Mouse (Mus musculus) heart, embryonic 12.5 days (tissue): ENCODE measurements around the gene Ascc2. TPM values are rescaled to one million over a fixed set of nuclear protein-coding genes. Genes with fewer than 3 reads are reported as not detected.
"Not testable (repeated sequence)": the region's sequence is repeated elsewhere in the genome, so short reads cannot be mapped to it uniquely, and the experiment has no call there.

ENCODE experiments used
- ATAC-seq: fragments of 200-750 bp; cut with Nextera tagmentation; 2 replicates; pipeline ENCODE4 v1.8.0; 2017; ENCODE audit warnings: moderate TSS enrichment, moderate library complexity; ENCODE audit not compliant: insufficient number of reproducible peaks, low FRiP score
- H3K27ac ChIP-seq: fragments of 300-500 bp; sonication (generic); 2 replicates; pipeline ENCODE4 v1.5.1; 2016; ENCODE audit warnings: mild to moderate bottlenecking, moderate library complexity; ENCODE audit not compliant: poor library complexity, severe bottlenecking
- H3K27me3 ChIP-seq: fragments of 300-500 bp; sonication (generic); replicated peaks from 2 replicates; pipeline ENCODE4 v1.6.1; 2016; ENCODE audit warnings: mild to moderate bottlenecking, moderate library complexity
- H3K36me3 ChIP-seq: fragments of 300-500 bp; sonication (generic); 2 replicates; pipeline ENCODE4 v1.6.1; 2016; ENCODE audit warnings: mild to moderate bottlenecking, moderate library complexity
- H3K4me1 ChIP-seq: fragments of 300-500 bp; sonication (generic); replicated peaks from 2 replicates; pipeline ENCODE4 v1.6.1; 2016; ENCODE audit warnings: mild to moderate bottlenecking
- H3K4me2 ChIP-seq: fragments of 300-500 bp; sonication (generic); 2 replicates; pipeline ENCODE4 v1.6.1; 2016; ENCODE audit warnings: mild to moderate bottlenecking, moderate library complexity
- H3K4me3 ChIP-seq: fragments of 300-500 bp; sonication (generic); 2 replicates; pipeline ENCODE4 v1.5.1; 2016; ENCODE audit warnings: mild to moderate bottlenecking
- H3K9ac ChIP-seq: fragments of 300-500 bp; sonication (generic); 2 replicates; pipeline ENCODE4 v1.6.1; 2016; ENCODE audit warnings: mild to moderate bottlenecking, moderate library complexity
- H3K9me3 ChIP-seq: fragments of 300-500 bp; sonication (generic); replicated peaks from 2 replicates; pipeline ENCODE4 v1.6.1; 2016; ENCODE audit warnings: mild to moderate bottlenecking, moderate library complexity
- WGBS: fragments of 180-500 bp; shearing (Covaris S2); methylation state at CpG from one replicate; pipeline ENCODE4 v1.1.7; 2016; 5-methylcytosine and 5-hydroxymethylcytosine counted together
- polyA plus RNA-seq: library from polyadenylated mRNA; unstranded; fragments of >200 nt; fragmentation: Nextera tagmentation; extraction: Ambion mirVana; gene quantifications from 2 replicates; pipeline ENCODE4 v1.2.1, GENCODE M21; 2016

Gene Ascc2
- polyA plus RNA-seq, 1 experiment from 2014 or later: 28.0 TPM

DNA sequence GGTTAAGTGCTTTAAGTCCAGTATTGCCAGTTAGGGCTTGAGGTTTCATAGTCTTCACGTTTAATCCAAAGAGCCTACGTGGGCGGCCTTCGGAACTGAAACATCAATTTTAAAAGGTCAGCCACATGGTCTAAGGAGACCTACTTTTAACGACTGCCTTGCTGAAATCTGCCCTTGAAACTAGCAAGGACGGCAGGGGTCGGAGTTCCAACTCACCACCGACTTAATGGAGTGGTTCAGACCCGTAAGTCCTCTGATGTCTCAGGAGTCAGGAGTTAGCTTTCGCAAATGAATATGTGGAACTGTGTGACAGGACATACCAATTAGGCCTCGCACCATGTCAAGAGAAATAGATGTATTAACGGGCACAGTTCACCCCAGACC lies 66.1 kb downstream of the Ascc2 start:
- WGBS: 6% methylated on average over 12 of the region's 12 CpGs
- peak overlapping the region; percentile 87 for H3K27ac ChIP-seq
- ATAC-seq: no peak

DNA sequence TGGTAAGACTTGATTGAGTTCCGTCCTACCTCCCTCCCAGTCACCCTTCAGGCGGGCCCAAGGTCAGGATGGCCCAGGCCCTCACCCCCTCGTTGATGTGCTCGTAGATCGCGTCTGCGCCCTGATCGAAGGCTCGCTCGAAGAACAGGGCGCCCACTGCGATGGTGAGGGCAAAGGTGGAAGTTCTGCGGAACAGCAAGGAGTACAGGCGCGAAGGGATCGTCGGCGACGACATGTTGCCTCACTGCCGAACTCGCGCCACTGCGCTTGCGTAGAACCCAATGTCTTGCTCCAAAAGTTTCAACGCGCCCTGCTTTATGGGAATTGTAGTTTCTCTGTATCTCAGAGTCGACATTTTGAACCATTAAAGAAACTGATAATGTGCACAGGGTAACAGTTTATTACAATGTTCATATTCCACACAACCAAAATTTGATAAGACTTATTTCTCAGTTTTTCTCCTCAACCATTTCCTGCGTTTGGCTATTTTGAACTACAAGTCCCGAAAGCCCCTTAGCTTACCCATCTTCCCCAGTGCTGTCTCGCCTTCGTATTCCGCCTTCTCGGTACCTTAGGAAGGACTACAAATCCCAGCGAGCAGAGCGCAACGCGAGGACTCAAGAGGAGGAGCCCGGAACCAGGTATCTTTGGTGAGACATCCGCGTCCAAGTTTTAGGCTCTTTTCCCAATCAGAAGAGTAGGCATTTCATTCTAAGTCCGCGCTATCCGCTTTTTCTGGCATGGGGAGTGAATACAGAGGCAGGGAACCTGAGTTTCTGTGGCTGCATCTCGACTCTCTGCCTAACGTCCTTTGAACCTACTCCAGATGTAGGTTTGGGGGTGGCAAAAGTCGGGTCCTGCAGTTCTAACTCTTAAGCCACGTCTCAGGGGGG lies 66.8 kb downstream of the Ascc2 start, which contains the start of the genes Uqcr10 and Zmat5:
TSS of gene Uqcr10 (minus strand) at position 271 of the 893 bp plus-strand sequence.
TSS of gene Zmat5 (plus strand) at position 607 of the 893 bp plus-strand sequence.
- Histone ChIP-seq H3K9ac (peak within 1 kb of the TSS; percentile 95), H3K4me2 (peak within 1 kb of the TSS; percentile 92), H3K27me3 (no peaks in the 10 kb centered on the region), H3K4me3 (peak within 1 kb of the TSS; percentile 89), H3K9me3 (no peaks in the 10 kb centered on the region; the same call in 1 of the 2 replicates), H3K36me3 (peaks cover 28% of the 10 kb centered on the region), H3K4me1 (peaks cover 12% of the 10 kb centered on the region), H3K27ac (peak within 1 kb of the TSS; percentile 87)
- peak; percentile 97 for ATAC-seq
- 0% methylated on average over 47 of the region's 47 CpGs for WGBS

More for the DNA sequence above, 66.1 kb downstream of the Ascc2 start:
- Histone ChIP-seq H3K4me2 (peak overlapping the region; percentile 92), H3K4me1 (peaks cover 12% of the 10 kb centered on the region), H3K4me3 (peak overlapping the region; percentile 89), H3K27me3 (no peaks in the 10 kb centered on the region), H3K9ac (peak overlapping the region; percentile 95), H3K36me3 (peaks cover 28% of the 10 kb centered on the region), H3K9me3 (no peaks in the 10 kb centered on the region; the same call in 1 of the 2 replicates)

- Histone ChIP-seq H3K4me3 (peak overlapping the region; percentile 89), H3K9me3 (no peaks in the 10 kb centered on the region; the same call in 1 of the 2 replicates), H3K27ac (no peak overlapping the region), H3K36me3 (peaks cover 28% of the 10 kb centered on the region), H3K4me1 (peaks cover 12% of the 10 kb centered on the region), H3K27me3 (no peaks in the 10 kb centered on the region), H3K9ac (peak overlapping the region; percentile 80), H3K4me2 (peak overlapping the region; percentile 92)
- no peak for ATAC-seq
- 16% methylated on average over 4 of the region's 4 CpGs for WGBS
Observed at GRCm38 (mm10) chr11:4705178-4705577, 67.6 kb downstream of the Ascc2 start.

GRCm38 (mm10) chr11:4710188-4710587 lies 72.6 kb downstream of the Ascc2 start:
- H3K27me3 ChIP-seq, H3K27ac ChIP-seq, H3K36me3 ChIP-seq, H3K4me2 ChIP-seq, H3K4me1 ChIP-seq, ATAC-seq, H3K9ac ChIP-seq, H3K4me3 ChIP-seq, H3K9me3 ChIP-seq: not testable (repeated sequence)
- WGBS: 87% methylated on average over 4 of the region's 4 CpGs

DNA sequence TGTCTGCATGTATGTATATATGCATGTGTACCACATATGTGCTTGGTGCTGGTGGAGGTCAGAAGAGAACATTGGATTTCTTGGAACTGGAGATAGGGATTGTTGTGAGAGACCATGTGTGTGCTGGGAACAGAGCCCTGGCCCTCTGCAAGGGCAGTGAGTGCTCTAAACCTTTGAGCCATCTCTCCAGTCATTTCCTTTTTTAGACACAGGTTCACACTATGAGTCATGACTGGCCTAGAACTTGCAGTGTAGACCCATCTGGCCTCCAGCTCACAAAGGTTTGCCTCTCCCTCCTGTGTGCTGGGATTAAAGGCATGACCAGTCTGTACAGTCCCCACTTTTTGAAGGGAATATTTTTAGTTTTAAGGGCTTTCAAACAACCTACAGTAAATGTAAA lies 75.3 kb downstream of the Ascc2 start:
- no peaks in the 10 kb centered on the region for H3K4me1 ChIP-seq

DNA sequence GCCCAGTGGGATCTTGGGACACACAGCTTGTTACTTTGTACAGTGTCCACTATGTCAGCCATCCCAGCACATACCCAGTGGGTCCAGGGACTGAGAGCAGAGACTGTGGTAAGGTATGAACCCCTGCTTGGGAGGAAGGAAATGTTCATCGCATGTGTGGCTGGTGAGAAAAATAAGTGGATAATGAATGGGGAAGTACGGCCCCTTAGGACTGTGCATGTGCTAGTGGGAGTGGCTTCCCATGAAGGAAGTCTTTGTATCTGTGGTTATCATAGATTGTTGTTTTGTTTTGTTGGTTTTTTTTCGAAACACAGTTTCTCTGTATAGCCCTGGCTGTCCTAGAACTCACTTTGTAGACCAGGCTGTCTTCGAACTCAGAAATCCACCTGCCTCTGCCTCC lies 77.2 kb downstream of the Ascc2 start:
- H3K27me3 ChIP-seq: no peaks in the 10 kb centered on the region
- no peaks in the 10 kb centered on the region for H3K36me3 ChIP-seq
- H3K4me3 ChIP-seq: no peak overlapping the region
- no peak overlapping the region for H3K4me2 ChIP-seq
- H3K27ac ChIP-seq: no peak overlapping the region
- WGBS: 75% methylated on average over 4 of the region's 4 CpGs
- no peak overlapping the region for H3K9ac ChIP-seq
- peaks cover 8% of the 10 kb centered on the region for H3K4me1 ChIP-seq
- H3K9me3 ChIP-seq: no peaks in the 10 kb centered on the region
- ATAC-seq: no peak

More for the DNA sequence above, 75.3 kb downstream of the Ascc2 start:
- H3K27me3 ChIP-seq: no peaks in the 10 kb centered on the region
- H3K4me2 ChIP-seq: no peak overlapping the region
- no peak overlapping the region for H3K9ac ChIP-seq
- H3K36me3 ChIP-seq: no peaks in the 10 kb centered on the region
- ATAC-seq: no peak
- H3K9me3 ChIP-seq: no peaks in the 10 kb centered on the region
- no peak overlapping the region for H3K4me3 ChIP-seq
- no peak overlapping the region for H3K27ac ChIP-seq

DNA sequence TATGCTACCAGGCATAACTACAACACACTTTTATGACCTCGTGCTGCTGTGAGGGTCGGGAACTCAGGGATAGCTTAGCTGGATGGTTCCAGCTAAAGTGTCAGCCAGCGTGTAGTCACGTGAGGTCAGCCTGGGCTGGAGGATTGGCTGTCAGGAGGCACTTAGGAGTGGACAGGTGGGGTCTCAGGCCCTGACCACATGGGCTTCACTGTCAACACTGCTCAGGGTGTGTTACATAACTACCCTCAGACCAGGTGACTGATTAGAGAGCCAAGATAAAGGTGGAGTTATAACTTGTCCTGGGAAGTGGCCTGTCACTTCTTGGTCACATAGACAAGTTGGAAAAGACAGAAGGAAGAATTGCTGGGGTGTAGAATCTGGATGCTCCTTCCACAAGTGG lies 78.0 kb downstream of the Ascc2 start:
- H3K9ac ChIP-seq: no peak overlapping the region
- H3K4me3 ChIP-seq: no peak overlapping the region
- WGBS: 73% methylated on average over 4 of the region's 4 CpGs
- no peak overlapping the region for H3K27ac ChIP-seq
- H3K27me3 ChIP-seq: no peaks in the 10 kb centered on the region
- no peak for ATAC-seq
- peaks cover 8% of the 10 kb centered on the region for H3K4me1 ChIP-seq
- no peaks in the 10 kb centered on the region for H3K9me3 ChIP-seq
- no peak overlapping the region for H3K4me2 ChIP-seq
- H3K36me3 ChIP-seq: no peaks in the 10 kb centered on the region

- no peak overlapping the region for H3K27ac ChIP-seq
- H3K4me2 ChIP-seq: no peak overlapping the region
- H3K9me3 ChIP-seq: no peaks in the 10 kb centered on the region
- no peak overlapping the region for H3K4me3 ChIP-seq
- peaks cover 15% of the 10 kb centered on the region for H3K4me1 ChIP-seq
- H3K36me3 ChIP-seq: no peaks in the 10 kb centered on the region
- ATAC-seq: no peak
- H3K27me3 ChIP-seq: no peaks in the 10 kb centered on the region
- no peak overlapping the region for H3K9ac ChIP-seq
- 80% methylated on average over 5 of the region's 5 CpGs for WGBS
Observed at GRCm38 (mm10) chr11:4716530-4717236, 79.1 kb downstream of the Ascc2 start.

GRCm38 (mm10) chr11:4718548-4718947 lies 81.0 kb downstream of the Ascc2 start:
- Histone ChIP-seq H3K9ac (no peak overlapping the region), H3K4me2 (no peak overlapping the region), H3K27me3 (no peaks in the 10 kb centered on the region), H3K4me3 (no peak overlapping the region), H3K4me1 (peaks cover 15% of the 10 kb centered on the region), H3K27ac (no peak overlapping the region), H3K36me3 (peaks cover 12% of the 10 kb centered on the region; the same call in 1 of the 2 replicates), H3K9me3 (no peaks in the 10 kb centered on the region)
- no peak for ATAC-seq
- WGBS: 61% methylated on average over 5 of the region's 5 CpGs

- 86% methylated on average over 9 of the region's 9 CpGs for WGBS
- Histone ChIP-seq H3K27me3 (no peaks in the 10 kb centered on the region), H3K9me3 (no peaks in the 10 kb centered on the region), H3K4me2 (no peak overlapping the region), H3K4me3 (no peak overlapping the region), H3K27ac (no peak overlapping the region), H3K9ac (no peak overlapping the region), H3K4me1 (peaks cover 15% of the 10 kb centered on the region), H3K36me3 (peaks cover 25% of the 10 kb centered on the region)
- ATAC-seq: no peak
Observed at GRCm38 (mm10) chr11:4719961-4720360, 82.4 kb downstream of the Ascc2 start.

DNA sequence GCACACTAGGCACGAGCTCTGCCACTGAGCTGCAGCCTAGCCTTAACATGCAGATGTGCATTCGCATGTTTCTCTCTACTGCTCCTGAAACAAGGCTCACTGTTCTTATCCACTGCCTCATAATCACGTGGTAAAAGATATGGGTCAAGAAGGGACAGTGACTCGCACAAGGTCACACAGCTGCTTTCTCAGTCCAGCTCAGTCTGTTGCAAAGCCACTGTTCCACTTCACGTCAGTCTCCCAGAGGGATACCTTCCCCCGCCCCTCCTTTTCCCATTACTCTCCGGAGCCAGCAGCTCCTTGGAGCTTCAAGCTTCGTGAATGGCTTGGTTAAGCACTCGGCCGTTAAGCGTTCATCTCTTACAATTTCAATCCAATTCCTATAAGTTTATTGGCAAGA lies 82.8 kb downstream of the Ascc2 start:
- H3K27me3 ChIP-seq: no peaks in the 10 kb centered on the region
- H3K9me3 ChIP-seq: no peaks in the 10 kb centered on the region
- H3K9ac ChIP-seq: no peak overlapping the region
- WGBS: 76% methylated on average over 11 of the region's 11 CpGs
- peaks cover 30% of the 10 kb centered on the region for H3K36me3 ChIP-seq
- ATAC-seq: no peak
- H3K27ac ChIP-seq: no peak overlapping the region
- H3K4me1 ChIP-seq: peaks cover 15% of the 10 kb centered on the region
- H3K4me2 ChIP-seq: no peak overlapping the region
- no peak overlapping the region for H3K4me3 ChIP-seq
